Mouse (Mus musculus): ENCODE data around the gene Samd14. TPM values are rescaled to one million over a fixed set of nuclear protein-coding genes. Genes with fewer than 3 reads are reported as not detected.

Samd14 gene
- polyA plus RNA-seq, 1 experiment from 2014 or later: 94.6 TPM

DNA sequence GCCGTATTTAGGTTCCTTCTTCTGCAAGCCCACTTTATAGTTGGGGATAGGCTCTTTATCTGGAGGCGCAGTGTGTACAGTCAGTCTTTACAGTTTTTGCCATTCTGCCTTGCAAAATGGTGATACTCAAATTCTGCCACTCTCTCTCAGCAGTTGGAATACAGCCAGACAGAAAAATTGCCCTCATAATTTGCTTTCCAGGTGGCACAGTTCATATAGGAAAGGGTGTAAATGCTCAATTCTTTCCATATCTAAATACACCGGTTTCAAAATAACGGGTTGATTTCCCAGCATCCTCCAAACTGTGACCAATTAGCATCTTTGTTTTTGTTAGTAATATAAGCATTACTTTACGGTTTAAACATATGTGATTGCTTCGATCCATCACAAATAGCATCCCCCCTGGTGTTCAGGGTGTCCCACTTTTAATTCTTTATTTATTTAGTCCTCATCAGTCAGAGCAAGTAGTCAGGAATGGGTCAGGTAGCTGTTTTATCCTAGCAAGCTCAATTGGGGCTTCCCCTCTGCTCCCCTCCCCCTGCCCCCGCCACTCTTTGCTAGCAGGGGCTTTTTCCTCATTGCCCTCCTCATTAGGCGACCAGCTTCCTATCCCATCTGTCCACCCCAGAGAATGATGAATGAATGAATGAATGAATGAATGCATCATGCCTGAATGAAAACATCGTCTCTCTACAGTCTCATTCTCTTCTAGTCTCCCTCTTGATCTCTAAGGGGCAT, 31.3 kb upstream of the Samd14 start:
- no peaks in the 10 kb centered on the region for H3K27me3 ChIP-seq
- peak; percentile 78 for ATAC-seq (ENCODE audit: low FRiP score)
- WGBS: 38% methylated on average over 9 of the region's 9 CpGs
- peak overlapping the region; percentile 91 for H3K27ac ChIP-seq
- peak overlapping the region; percentile 10; the same call in 1 of the 2 replicates for H3K4me3 ChIP-seq
- H3K4me2 ChIP-seq (replicated peaks): peak overlapping the region; percentile 44
- peaks cover 15% of the 10 kb centered on the region for H3K4me1 ChIP-seq
- H3K36me3 ChIP-seq: no peaks in the 10 kb centered on the region
- no peaks in the 10 kb centered on the region for H3K9me3 ChIP-seq (replicated peaks)
- H3K9ac ChIP-seq: 0 out of 2 replicates have a peak overlapping the region, but pooled peaks have one; percentile 46

GRCm38 (mm10) chr11:94978947-94979346, 30.7 kb upstream of the Samd14 start:
- Histone ChIP-seq H3K9ac (0 out of 2 replicates have a peak overlapping the region, but pooled peaks have one; percentile 46), H3K4me2 (replicated peaks) (peak overlapping the region; percentile 44), H3K27ac (peak overlapping the region; percentile 91), H3K9me3 (replicated peaks) (no peaks in the 10 kb centered on the region), H3K4me1 (peaks cover 14% of the 10 kb centered on the region), H3K4me3 (peak overlapping the region; percentile 10; the same call in 1 of the 2 replicates), H3K27me3 (no peaks in the 10 kb centered on the region), H3K36me3 (no peaks in the 10 kb centered on the region)
- ATAC-seq (ENCODE audit: low FRiP score): peak; percentile 96
- WGBS: under 1% methylated on average over 20 of the region's 20 CpGs

DNA sequence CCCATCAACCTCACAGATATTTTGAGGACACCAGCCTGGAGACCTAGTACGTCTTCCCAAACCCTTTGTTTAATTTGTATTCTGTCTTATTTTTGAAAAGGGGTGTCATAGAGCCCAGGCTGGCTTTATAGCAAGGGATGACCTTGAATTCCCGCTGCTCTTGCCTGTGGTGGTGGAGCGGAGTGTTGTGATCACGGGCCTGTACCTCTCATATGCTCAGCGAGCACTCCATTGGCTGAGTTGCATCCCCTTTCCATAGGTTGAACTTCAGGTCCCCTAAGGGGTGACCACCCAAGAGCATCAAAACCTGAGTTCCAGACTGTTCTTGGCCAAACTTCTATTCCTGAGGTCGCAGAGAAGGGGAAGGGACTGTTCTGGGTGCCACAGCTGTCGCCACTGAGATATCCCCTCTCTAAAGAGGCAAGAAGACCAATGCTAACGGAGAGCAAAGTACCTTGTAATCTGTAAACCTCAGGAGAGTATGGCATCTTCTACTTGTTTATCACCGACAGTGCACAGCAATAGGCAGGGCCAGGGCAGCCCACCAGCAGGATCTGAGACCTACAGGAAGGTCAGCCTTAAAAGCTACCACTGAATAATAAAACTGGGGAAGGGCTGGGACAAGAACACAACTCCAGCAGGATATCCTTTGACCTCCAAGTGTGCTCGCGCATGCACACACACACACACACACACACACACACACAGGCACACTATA, 30.1 kb upstream of the Samd14 start:
- peak; percentile 30; the same call in 1 of the 2 replicates for ATAC-seq (ENCODE audit: low FRiP score)
- Histone ChIP-seq H3K9me3 (replicated peaks) (no peaks in the 10 kb centered on the region), H3K4me2 (replicated peaks) (peak overlapping the region; percentile 44), H3K4me3 (peak overlapping the region; percentile 10; the same call in 1 of the 2 replicates), H3K27me3 (no peaks in the 10 kb centered on the region), H3K4me1 (peaks cover 14% of the 10 kb centered on the region), H3K36me3 (no peaks in the 10 kb centered on the region), H3K9ac (0 out of 2 replicates have a peak overlapping the region, but pooled peaks have one; percentile 19), H3K27ac (no peak overlapping the region; the same call in 1 of the 2 replicates)
- 75% methylated on average over 11 of the region's 11 CpGs for WGBS

GRCm38 (mm10) chr11:94985140-94985539, 24.5 kb upstream of the Samd14 start:
- H3K9me3 ChIP-seq (replicated peaks): no peaks in the 10 kb centered on the region
- ATAC-seq (ENCODE audit: low FRiP score): no peak
- no peak overlapping the region for H3K27ac ChIP-seq
- no peaks in the 10 kb centered on the region for H3K36me3 ChIP-seq
- H3K27me3 ChIP-seq: no peaks in the 10 kb centered on the region
- H3K4me1 ChIP-seq: peaks cover 20% of the 10 kb centered on the region
- H3K9ac ChIP-seq: no peak overlapping the region
- no peak overlapping the region for H3K4me2 ChIP-seq (replicated peaks)
- H3K4me3 ChIP-seq: no peak overlapping the region
- 55% methylated on average over 1 of the region's 1 CpGs for WGBS

DNA sequence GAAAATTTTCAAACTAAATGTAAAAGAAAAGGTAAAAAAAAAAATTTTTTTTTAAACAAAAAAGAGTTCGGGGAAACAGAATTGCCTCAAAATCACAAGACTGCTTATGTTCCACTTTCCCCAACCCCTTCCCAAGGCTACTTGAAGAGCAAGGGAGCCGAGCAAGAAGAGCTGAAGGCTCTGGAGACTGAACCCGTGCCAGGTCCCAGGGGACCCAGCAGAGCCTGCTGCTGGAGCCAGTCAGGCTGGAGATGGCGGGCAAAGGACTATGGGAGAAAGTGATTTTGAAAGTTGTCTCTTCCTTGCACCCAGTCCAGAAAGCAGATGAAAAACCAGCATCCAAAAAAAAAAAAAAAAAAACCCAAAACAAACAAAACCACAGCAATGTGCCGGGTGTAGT, 23.9 kb upstream of the Samd14 start:
- ATAC-seq (ENCODE audit: low FRiP score): no peak
- WGBS: 73% methylated on average over 5 of the region's 5 CpGs
- Histone ChIP-seq H3K27me3 (no peaks in the 10 kb centered on the region), H3K4me1 (peaks cover 26% of the 10 kb centered on the region), H3K9me3 (replicated peaks) (no peaks in the 10 kb centered on the region), H3K4me2 (replicated peaks) (no peak overlapping the region), H3K9ac (no peak overlapping the region), H3K36me3 (no peaks in the 10 kb centered on the region), H3K27ac (no peak overlapping the region), H3K4me3 (no peak overlapping the region)

GRCm38 (mm10) chr11:94986435-94986834, 23.2 kb upstream of the Samd14 start:
- Histone ChIP-seq H3K27me3 (no peaks in the 10 kb centered on the region), H3K9me3 (replicated peaks) (no peaks in the 10 kb centered on the region), H3K9ac (no peak overlapping the region), H3K4me2 (replicated peaks) (no peak overlapping the region), H3K4me1 (peaks cover 26% of the 10 kb centered on the region), H3K36me3 (no peaks in the 10 kb centered on the region), H3K4me3 (no peak overlapping the region), H3K27ac (no peak overlapping the region)
- ATAC-seq (ENCODE audit: low FRiP score): no peak
- 62% methylated on average over 2 of the region's 2 CpGs for WGBS

GRCm38 (mm10) chr11:94987341-94987740, 22.3 kb upstream of the Samd14 start:
- no peak overlapping the region for H3K27ac ChIP-seq
- no peak for ATAC-seq (ENCODE audit: low FRiP score)
- WGBS: 46% methylated on average over 6 of the region's 6 CpGs
- H3K4me3 ChIP-seq: no peak overlapping the region
- H3K27me3 ChIP-seq: no peaks in the 10 kb centered on the region
- H3K4me2 ChIP-seq (replicated peaks): no peak overlapping the region
- H3K9ac ChIP-seq: no peak overlapping the region
- H3K9me3 ChIP-seq (replicated peaks): no peaks in the 10 kb centered on the region
- H3K4me1 ChIP-seq: peaks cover 29% of the 10 kb centered on the region
- H3K36me3 ChIP-seq: no peaks in the 10 kb centered on the region

- Histone ChIP-seq H3K4me2 (replicated peaks) (no peak overlapping the region), H3K9me3 (replicated peaks) (no peaks in the 10 kb centered on the region), H3K4me1 (peaks cover 34% of the 10 kb centered on the region), H3K4me3 (no peak overlapping the region), H3K27ac (no peak overlapping the region), H3K36me3 (no peaks in the 10 kb centered on the region), H3K27me3 (no peaks in the 10 kb centered on the region), H3K9ac (no peak overlapping the region)
- 86% methylated on average over 8 of the region's 8 CpGs for WGBS
- ATAC-seq (ENCODE audit: low FRiP score): no peak
Observed at GRCm38 (mm10) chr11:94987851-94988250, 21.8 kb upstream of the Samd14 start.

GRCm38 (mm10) chr11:94988780-94989561, 20.7 kb upstream of the Samd14 start:
- WGBS: 15% methylated on average over 10 of the region's 10 CpGs
- Histone ChIP-seq H3K36me3 (no peaks in the 10 kb centered on the region), H3K4me1 (peaks cover 45% of the 10 kb centered on the region), H3K9me3 (replicated peaks) (no peaks in the 10 kb centered on the region), H3K4me2 (replicated peaks) (peak overlapping the region; percentile 93), H3K27me3 (no peaks in the 10 kb centered on the region), H3K27ac (peak overlapping the region; percentile 95), H3K9ac (peak overlapping the region; percentile 65), H3K4me3 (peak overlapping the region; percentile 93)
- ATAC-seq (ENCODE audit: low FRiP score): no peak

GRCm38 (mm10) chr11:94989562-94990017, 20.1 kb upstream of the Samd14 start:
- no peaks in the 10 kb centered on the region for H3K9me3 ChIP-seq (replicated peaks)
- peaks cover 51% of the 10 kb centered on the region for H3K4me1 ChIP-seq
- peak overlapping the region; percentile 65 for H3K9ac ChIP-seq
- peak overlapping the region; percentile 93 for H3K4me2 ChIP-seq (replicated peaks)
- 0% methylated on average over 12 of the region's 12 CpGs for whole genome bisulfite sequencing
- peak; percentile 57 for ATAC-seq (ENCODE audit: low FRiP score)
- peak overlapping the region; percentile 95 for H3K27ac ChIP-seq
- no peaks in the 10 kb centered on the region for H3K36me3 ChIP-seq
- H3K27me3 ChIP-seq: no peaks in the 10 kb centered on the region
- peak overlapping the region; percentile 93 for H3K4me3 ChIP-seq

DNA sequence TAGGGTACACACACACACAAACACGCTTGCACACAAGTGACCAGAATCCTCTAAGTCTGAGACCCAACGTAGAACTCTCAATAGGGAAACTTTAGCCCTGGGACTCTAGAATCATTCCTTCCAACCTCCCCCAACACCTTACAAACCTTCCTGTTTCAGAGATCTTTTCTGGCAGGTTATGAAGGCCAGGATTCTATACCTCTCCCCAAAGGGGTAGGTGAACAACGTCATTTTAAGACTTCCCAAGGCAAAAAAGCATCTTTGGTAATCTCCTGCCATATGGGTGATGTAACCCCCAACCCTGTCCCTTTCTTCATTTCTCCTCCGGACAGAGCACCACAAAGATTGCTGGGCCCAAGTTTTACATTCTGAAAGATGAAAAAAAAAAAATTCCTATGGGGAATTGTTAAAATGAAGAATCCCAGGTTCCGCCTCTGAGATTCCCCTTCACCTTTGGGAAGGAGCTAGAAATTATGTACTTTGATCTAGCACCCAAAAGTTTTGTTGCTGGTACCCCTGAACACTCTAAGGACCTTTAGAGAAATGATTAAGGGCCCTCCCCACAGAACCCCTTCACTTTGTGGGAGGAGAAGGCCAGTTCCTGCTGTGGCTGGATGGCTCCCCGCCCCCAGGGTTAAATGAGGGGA, 19.5 kb upstream of the Samd14 start:
- Histone ChIP-seq H3K9me3 (replicated peaks) (no peaks in the 10 kb centered on the region), H3K4me3 (peak overlapping the region; percentile 93), H3K4me1 (peaks cover 57% of the 10 kb centered on the region), H3K36me3 (no peaks in the 10 kb centered on the region), H3K9ac (peak overlapping the region; percentile 53), H3K4me2 (replicated peaks) (peak overlapping the region; percentile 93), H3K27me3 (no peaks in the 10 kb centered on the region), H3K27ac (peak overlapping the region; percentile 95)
- 47% methylated on average over 6 of the region's 6 CpGs for WGBS
- ATAC-seq (ENCODE audit: low FRiP score): no peak
